Mouse (Mus musculus) midbrain, embryonic 11.5 days (tissue): Measurements from ENCODE around the gene Kbtbd4. TPM values are rescaled to one million over a fixed set of nuclear protein-coding genes. Genes with fewer than 3 reads are reported as not detected.
"Not testable (repeated sequence)": the region's sequence is repeated elsewhere in the genome, so short reads cannot be mapped to it uniquely, and the experiment has no call there.

ENCODE experiments used
- ATAC-seq: fragments of 200-750 bp; cut with Nextera tagmentation; 2 replicates; pipeline ENCODE4 v1.8.0; 2017; ENCODE audit warnings: moderate TSS enrichment, moderate library complexity; ENCODE audit not compliant: low FRiP score
- DNase-seq: peaks from one replicate; pipeline ENCODE4 v3.0.0; 2015; ENCODE audit warnings: low spot score; ENCODE audit errors: missing footprints
- H3K27ac ChIP-seq: fragments of 300-500 bp; sonication (generic); 2 replicates; pipeline ENCODE4 v1.5.1; 2014; ENCODE audit warnings: low read depth, low read length
- H3K27me3 ChIP-seq: fragments of 300-500 bp; sonication (generic); 2 replicates; pipeline ENCODE4 v1.6.1; 2014; ENCODE audit warnings: mild to moderate bottlenecking, low read length, moderate library complexity, mixed read lengths; ENCODE audit not compliant: control insufficient read depth, insufficient read depth
- H3K36me3 ChIP-seq: fragments of 300-500 bp; sonication (generic); 2 replicates; pipeline ENCODE4 v1.6.1; 2014; ENCODE audit warnings: mild to moderate bottlenecking, low read length, moderate library complexity, mixed read lengths; ENCODE audit not compliant: control insufficient read depth, insufficient read depth
- H3K4me1 ChIP-seq: fragments of 300-500 bp; sonication (generic); 2 replicates; pipeline ENCODE4 v1.6.1; 2014; ENCODE audit warnings: low read length; ENCODE audit not compliant: control insufficient read depth, insufficient read depth
- H3K4me2 ChIP-seq: fragments of 300-500 bp; sonication (generic); 2 replicates; pipeline ENCODE4 v1.6.1; 2014; ENCODE audit warnings: mild to moderate bottlenecking, moderate library complexity
- H3K4me3 ChIP-seq: fragments of 300-500 bp; sonication (generic); 2 replicates; pipeline ENCODE4 v1.5.1; 2014; ENCODE audit warnings: low read depth, low read length
- H3K9ac ChIP-seq: fragments of 300-500 bp; sonication (generic); 2 replicates; pipeline ENCODE4 v1.6.1; 2014; ENCODE audit warnings: low read length
- H3K9me3 ChIP-seq: fragments of 300-500 bp; sonication (generic); 2 replicates; pipeline ENCODE4 v1.6.1; 2016; ENCODE audit warnings: low read length; ENCODE audit not compliant: control insufficient read depth
- WGBS: fragments of 180-500 bp; shearing (Covaris S2); extraction: QIAGEN DNeasy Blood & Tissue Kit; methylation state at CpG from one replicate; pipeline ENCODE4 v1.1.7; 2014; 5-methylcytosine and 5-hydroxymethylcytosine counted together
- polyA plus RNA-seq: library from polyadenylated mRNA; unstranded; fragments of >200 nt; fragmentation: Nextera tagmentation; extraction: Ambion mirVana; gene quantifications from 2 replicates; pipeline ENCODE4 v1.2.1, GENCODE M21; 2014

Gene Kbtbd4
- polyA plus RNA-seq, 1 experiment from 2014 or later, result 48.8 TPM

DNA sequence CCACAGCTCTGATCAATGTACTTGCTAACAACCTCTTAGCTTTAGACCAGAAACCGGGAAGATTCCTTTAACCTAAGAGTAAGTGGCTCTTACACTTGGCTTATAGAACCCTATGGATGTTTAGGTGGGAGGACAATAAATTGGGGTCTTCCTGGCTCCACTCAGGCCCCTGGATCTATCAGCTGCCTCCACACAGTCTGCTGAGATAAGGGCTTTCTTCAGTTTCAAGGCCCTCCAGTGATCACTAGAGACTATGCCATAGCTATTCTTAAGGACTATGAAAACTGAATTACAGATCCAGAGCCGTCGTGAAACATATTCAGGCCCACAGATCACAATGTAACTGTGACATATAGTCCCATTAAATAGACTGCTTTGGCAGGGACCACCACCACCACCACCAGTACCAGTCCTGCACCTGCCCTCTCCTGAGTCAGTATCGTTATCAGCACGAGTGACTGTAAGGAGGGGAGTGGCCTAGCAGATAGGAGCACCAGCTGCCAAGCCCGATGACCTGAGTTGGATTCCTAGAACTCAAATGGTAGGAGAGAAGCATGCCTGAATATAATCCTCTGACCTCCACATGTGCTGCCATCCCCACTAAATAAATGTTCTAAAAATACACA is 10.8 kb upstream of the Kbtbd4 start:
- H3K4me3 ChIP-seq, result no peak overlapping the region
- no peak for DNase-seq
- H3K4me1 ChIP-seq, result 0 out of 2 replicates have a peak, but pooled peaks cover 7% of the 10 kb centered on the region
- H3K9ac ChIP-seq, result no peak overlapping the region
- H3K27ac ChIP-seq, result no peak overlapping the region
- H3K9me3 ChIP-seq, result no peaks in the 10 kb centered on the region
- H3K4me2 ChIP-seq, result no peak overlapping the region
- no peak for ATAC-seq
- WGBS, result 93% methylated on average over 6 of the region's 6 CpGs
- H3K36me3 ChIP-seq, result peaks cover 11% of the 10 kb centered on the region; the same call in 1 of the 2 replicates
- peaks cover 23% of the 10 kb centered on the region for H3K27me3 ChIP-seq

DNA sequence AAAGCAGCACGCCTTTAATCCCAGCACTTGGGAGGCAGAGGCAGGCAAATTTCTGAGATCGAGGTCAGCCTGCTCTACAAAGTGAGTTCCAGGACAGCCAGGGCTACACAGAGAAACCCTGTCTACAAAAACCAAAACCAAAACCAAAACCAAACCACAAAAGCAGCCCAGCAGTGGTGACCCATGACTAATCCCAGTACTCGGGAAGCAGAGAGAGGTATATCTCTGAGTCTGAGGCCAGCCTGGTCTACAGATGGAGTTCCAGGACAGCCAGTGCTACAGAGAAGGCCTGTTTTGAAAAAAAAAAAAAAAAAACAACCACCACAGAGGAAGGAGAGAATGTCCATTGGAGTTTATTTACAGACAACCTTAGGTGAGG is 10.3 kb upstream of the Kbtbd4 start:
- not testable (repeated sequence) for H3K27ac ChIP-seq, H3K4me3 ChIP-seq, DNase-seq, H3K9ac ChIP-seq, H3K9me3 ChIP-seq, H3K4me1 ChIP-seq, H3K4me2 ChIP-seq, ATAC-seq
- 96% methylated on average over 3 of the region's 3 CpGs for WGBS
- Histone ChIP-seq H3K27me3 (peaks cover 18% of the 10 kb centered on the region), H3K36me3 (peaks cover 14% of the 10 kb centered on the region; the same call in 1 of the 2 replicates)

DNA sequence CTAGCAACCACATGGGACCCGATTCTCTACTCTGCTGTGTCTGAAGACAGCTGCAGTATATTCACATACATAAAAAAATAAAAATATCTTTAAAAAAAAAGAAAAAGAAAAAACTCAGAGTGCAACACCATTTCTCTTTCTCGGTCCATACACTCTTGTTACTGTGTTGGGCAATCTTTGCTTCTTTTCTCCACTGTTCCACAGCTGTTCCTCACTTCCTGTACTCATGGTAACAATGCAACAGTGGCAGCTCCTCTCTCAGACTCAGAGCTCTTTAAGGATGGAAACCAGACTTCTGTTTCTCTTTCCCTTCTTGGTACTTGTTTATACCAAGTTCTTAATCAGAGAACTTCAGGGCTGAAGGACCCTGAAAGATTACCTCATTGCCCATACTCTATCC is 1.1 kb upstream of the Kbtbd4 start:
- WGBS, result 90% methylated on average over 2 of the region's 2 CpGs
- H3K9ac ChIP-seq, result peak overlapping the region; percentile 91
- H3K27me3 ChIP-seq, result no peaks in the 10 kb centered on the region
- H3K4me3 ChIP-seq, result peak overlapping the region; percentile 91
- H3K4me1 ChIP-seq, result peaks cover 11% of the 10 kb centered on the region
- H3K36me3 ChIP-seq, result peaks cover 17% of the 10 kb centered on the region; the same call in 1 of the 2 replicates
- H3K9me3 ChIP-seq, result no peaks in the 10 kb centered on the region
- no peak for ATAC-seq
- H3K27ac ChIP-seq, result no peak overlapping the region
- DNase-seq, result no peak
- H3K4me2 ChIP-seq, result peak overlapping the region; percentile 74

DNA sequence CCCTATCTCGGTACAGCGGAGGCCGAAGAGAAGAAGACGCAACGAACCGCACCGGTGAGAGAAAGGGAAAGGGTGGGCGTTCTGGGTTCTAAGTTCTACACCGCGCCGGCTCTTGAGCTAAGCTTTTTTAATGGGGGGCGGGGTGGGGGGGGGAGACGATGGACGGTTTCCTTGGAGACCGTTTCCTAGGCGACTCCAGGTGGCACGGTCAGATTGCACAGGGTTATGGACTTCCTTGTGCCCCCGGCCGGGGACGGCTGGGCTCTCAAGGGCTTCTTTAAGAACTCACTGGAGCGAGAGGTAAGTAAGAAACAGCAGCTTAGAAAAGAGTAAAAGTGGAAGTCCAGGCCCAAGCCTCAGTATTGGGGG is 300 bp downstream of the Kbtbd4 start:
- no peaks in the 10 kb centered on the region for H3K9me3 ChIP-seq
- peak overlapping the region; percentile 91 for H3K9ac ChIP-seq
- H3K4me2 ChIP-seq, result peak overlapping the region; percentile 74
- peaks cover 11% of the 10 kb centered on the region for H3K4me1 ChIP-seq
- under 1% methylated on average over 20 of the region's 21 CpGs for WGBS
- H3K27ac ChIP-seq, result peak overlapping the region; percentile 79
- no peaks in the 10 kb centered on the region for H3K27me3 ChIP-seq
- H3K36me3 ChIP-seq, result peaks cover 23% of the 10 kb centered on the region
- peak overlapping the region; percentile 91 for H3K4me3 ChIP-seq
- DNase-seq (no peak), ATAC-seq (peak; percentile 80)

DNA sequence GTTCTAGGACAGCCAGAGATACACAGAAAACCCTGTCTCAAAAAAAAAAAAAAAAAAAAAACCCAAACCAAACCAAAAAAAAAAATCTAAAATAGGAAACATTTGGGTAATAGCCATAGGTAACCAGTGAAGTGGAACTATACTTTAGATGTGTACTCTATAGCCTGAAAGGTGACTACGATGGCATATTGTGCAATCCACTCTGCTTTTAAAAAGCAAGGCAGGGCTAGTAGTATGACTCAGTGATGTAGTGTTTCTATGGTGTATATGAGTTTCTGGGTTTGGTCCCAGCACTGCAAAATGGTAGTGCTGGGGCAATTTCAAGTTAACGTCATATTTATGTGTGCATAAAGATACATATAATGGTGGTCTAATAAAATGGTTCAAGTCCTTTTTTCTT is 2.2 kb downstream of the Kbtbd4 start:
- Histone ChIP-seq H3K4me2 (no peak overlapping the region), H3K27ac (no peak overlapping the region), H3K27me3 (no peaks in the 10 kb centered on the region), H3K36me3 (peaks cover 27% of the 10 kb centered on the region), H3K4me3 (no peak overlapping the region), H3K9me3 (no peaks in the 10 kb centered on the region), H3K4me1 (peaks cover 11% of the 10 kb centered on the region), H3K9ac (no peak overlapping the region)
- ATAC-seq (no peak), DNase-seq (no peak)
- 94% methylated on average over 2 of the region's 2 CpGs for WGBS

DNA sequence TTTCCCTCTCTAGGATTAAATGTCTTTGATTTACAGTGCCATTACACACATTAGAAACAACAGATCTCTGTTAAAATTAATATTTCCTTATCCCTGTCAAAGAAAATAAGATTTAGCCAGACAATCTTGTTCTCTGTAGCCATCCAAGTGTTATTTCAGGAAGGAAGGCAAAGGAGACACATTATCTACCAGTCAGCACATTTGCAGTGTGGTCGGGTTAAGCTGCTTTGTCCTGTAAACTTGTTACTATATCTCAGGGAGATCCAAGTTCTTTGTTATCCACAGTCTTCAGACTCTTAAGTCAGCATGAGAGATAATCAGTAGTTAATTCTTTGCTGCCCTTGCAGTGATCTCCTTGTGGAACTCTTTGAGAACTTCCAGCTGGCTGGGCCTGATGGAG is 6.3 kb downstream of the Kbtbd4 start:
- Histone ChIP-seq H3K27ac (no peak overlapping the region), H3K9me3 (no peaks in the 10 kb centered on the region), H3K36me3 (peaks cover 25% of the 10 kb centered on the region), H3K27me3 (no peaks in the 10 kb centered on the region), H3K4me3 (no peak overlapping the region), H3K4me2 (no peak overlapping the region), H3K9ac (no peak overlapping the region), H3K4me1 (no peaks in the 10 kb centered on the region)
- DNase-seq (peak; percentile 72), ATAC-seq (no peak)
- WGBS, result 80% methylated on average over 1 of the region's 1 CpGs

DNA sequence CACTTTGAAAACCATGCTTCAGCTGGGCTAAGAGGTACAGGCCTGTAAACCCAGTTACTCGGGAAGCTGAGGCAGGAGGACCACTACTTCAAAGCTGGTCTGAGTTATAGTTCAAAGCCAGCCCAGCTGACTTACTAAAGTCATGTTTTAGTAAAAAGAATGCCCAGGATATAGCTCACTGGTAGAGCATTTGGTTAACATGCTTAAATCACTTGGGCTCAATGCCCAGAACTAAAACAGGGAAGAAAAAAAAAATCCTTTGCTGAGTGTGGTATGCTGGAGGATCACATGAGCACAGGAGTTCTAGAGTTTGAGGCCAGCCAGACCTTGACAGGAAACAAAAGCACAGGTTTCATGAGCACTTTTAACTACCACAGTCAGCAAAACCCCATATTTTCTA is 7.1 kb downstream of the Kbtbd4 start:
- H3K4me2 ChIP-seq, result no peak overlapping the region
- no peaks in the 10 kb centered on the region for H3K27me3 ChIP-seq
- no peak overlapping the region for H3K9ac ChIP-seq
- H3K36me3 ChIP-seq, result peaks cover 25% of the 10 kb centered on the region
- DNase-seq (peak; percentile 68), ATAC-seq (no peak)
- H3K4me1 ChIP-seq, result 0 out of 2 replicates have a peak, but pooled peaks cover 2% of the 10 kb centered on the region
- no peak overlapping the region for H3K4me3 ChIP-seq
- H3K9me3 ChIP-seq, result no peaks in the 10 kb centered on the region
- H3K27ac ChIP-seq, result no peak overlapping the region
- whole genome bisulfite sequencing, result 84% methylated on average over 1 of the region's 1 CpGs

DNA sequence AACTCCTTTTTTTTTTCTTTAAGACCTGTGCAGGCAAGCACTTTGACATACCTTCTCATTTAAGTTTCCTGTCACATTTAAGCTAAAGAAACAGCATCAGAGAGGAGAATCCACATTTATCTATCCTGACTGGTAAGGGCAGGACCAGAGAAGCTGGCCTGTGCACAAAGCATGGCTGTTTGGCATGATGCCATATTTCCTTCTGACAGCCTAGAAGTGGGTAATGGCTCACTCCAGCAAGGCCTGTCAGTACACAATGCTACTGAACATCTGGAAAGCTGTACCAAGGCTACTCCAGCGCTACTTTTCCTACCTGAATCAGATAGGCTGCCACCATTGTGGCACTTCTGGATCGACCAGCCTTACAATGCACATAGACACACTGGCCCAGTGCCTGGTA is 9.1 kb downstream of the Kbtbd4 start:
- 95% methylated on average over 2 of the region's 2 CpGs for WGBS
- Histone ChIP-seq H3K27ac (no peak overlapping the region), H3K9me3 (no peaks in the 10 kb centered on the region), H3K9ac (no peak overlapping the region), H3K4me3 (no peak overlapping the region), H3K27me3 (no peaks in the 10 kb centered on the region), H3K4me1 (peaks cover 8% of the 10 kb centered on the region; the same call in 1 of the 2 replicates), H3K4me2 (no peak overlapping the region), H3K36me3 (peaks cover 22% of the 10 kb centered on the region)
- DNase-seq (no peak), ATAC-seq (no peak)

DNA sequence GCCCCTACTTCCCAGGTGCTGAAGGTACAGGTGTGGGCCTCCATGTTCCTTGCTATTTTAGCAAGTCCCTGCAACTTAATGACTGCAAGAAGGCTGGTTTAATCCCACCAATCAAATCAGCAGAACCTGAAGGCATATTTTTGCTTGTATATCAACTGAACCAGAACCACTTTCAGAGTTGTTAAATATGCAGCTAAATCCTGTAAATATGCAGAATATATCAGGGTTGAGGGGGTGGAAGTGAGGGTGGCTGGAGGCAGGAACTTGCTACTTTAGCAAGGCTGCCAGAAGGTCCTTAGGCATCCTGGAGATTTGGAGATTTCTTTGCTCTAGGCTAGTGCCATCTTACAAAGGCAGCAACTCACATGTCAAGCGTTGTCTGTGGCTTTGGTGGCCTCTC is 11.0 kb downstream of the Kbtbd4 start:
- H3K4me2 ChIP-seq, result no peak overlapping the region
- H3K9ac ChIP-seq, result no peak overlapping the region
- WGBS, result 90% methylated on average over 1 of the region's 1 CpGs
- ATAC-seq (no peak), DNase-seq (no peak)
- H3K27ac ChIP-seq, result no peak overlapping the region
- H3K9me3 ChIP-seq, result no peaks in the 10 kb centered on the region
- H3K36me3 ChIP-seq, result peaks cover 8% of the 10 kb centered on the region; the same call in 1 of the 2 replicates
- no peaks in the 10 kb centered on the region for H3K27me3 ChIP-seq
- peaks cover 8% of the 10 kb centered on the region; the same call in 1 of the 2 replicates for H3K4me1 ChIP-seq
- no peak overlapping the region for H3K4me3 ChIP-seq
